Mouse (Mus musculus): ENCODE measurements around the gene Fndc8.
"Not testable (repeated sequence)": the region's sequence is repeated elsewhere in the genome, so short reads cannot be mapped to it uniquely, and the experiment has no call there.

Gene Fndc8

GRCm38 (mm10) chr11:82920768-82921167 is 28.8 kb downstream of the Fndc8 start:
- no peak for DNase-seq

GRCm38 (mm10) chr11:82921691-82922090 is 29.8 kb downstream of the Fndc8 start:
- DNase-seq = no peak

- not testable (repeated sequence) for DNase-seq
These were observed 32.0 kb downstream of the Fndc8 start for GRCm38 (mm10) chr11:82923910-82924309.

- peak; percentile 49 to 67 for DNase-seq
These were observed 37.1 kb downstream of the Fndc8 start for GRCm38 (mm10) chr11:82928897-82929632.

GRCm38 (mm10) chr11:82929633-82929950 is 37.7 kb downstream of the Fndc8 start:
- no peak for DNase-seq

- peak; percentile 34 to 54 for DNase-seq
These were observed 38.5 kb downstream of the Fndc8 start for GRCm38 (mm10) chr11:82930391-82930955.

GRCm38 (mm10) chr11:82931161-82931560 is 39.2 kb downstream of the Fndc8 start:
- peak in 1 of 2 experiments; percentile 49 for DNase-seq

GRCm38 (mm10) chr11:82931671-82932450 is 39.9 kb downstream of the Fndc8 start:
- DNase-seq = peak in 1 of 2 experiments; percentile 30

- no peak for DNase-seq
These were observed 41.3 kb downstream of the Fndc8 start for GRCm38 (mm10) chr11:82933186-82933585.

- no peak for DNase-seq
These were observed 51.4 kb downstream of the Fndc8 start for GRCm38 (mm10) chr11:82943336-82943735.

- no peak for DNase-seq
These were observed 53.7 kb downstream of the Fndc8 start for GRCm38 (mm10) chr11:82945636-82946035.

- no peak for DNase-seq
These were observed 55.5 kb downstream of the Fndc8 start for GRCm38 (mm10) chr11:82947457-82947856.

- no peak for DNase-seq
These were observed 57.1 kb downstream of the Fndc8 start for GRCm38 (mm10) chr11:82949036-82949435.
